Mouse (Mus musculus): Measurements from ENCODE around the gene Olfr50. TPM values are rescaled to one million over a fixed set of nuclear protein-coding genes. Genes with fewer than 3 reads are reported as not detected.

Olfr50 gene
- polyA plus RNA-seq (2016; fragmentation: Nextera tagmentation; extraction: Ambion mirVana), result not detected in 2 replicates

DNA sequence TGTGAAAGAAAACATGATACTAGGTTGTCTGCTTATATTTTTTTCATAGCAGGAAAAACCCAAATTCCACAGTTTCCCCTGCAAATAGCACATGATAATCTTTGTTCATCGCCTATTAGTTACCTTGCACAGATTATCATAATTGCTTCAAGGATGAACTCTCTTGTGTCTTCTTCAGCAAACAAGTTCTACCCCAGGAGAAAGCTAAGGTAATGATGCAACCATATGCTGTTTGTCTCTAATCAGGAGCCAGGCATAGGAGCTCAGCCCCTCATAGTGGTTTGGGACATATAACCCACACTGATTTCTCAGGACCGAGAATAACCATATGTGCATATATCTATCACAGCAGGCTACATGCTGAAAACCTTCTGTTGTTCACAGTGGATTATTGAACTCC, at the start of gene Olfr50:
Gene Olfr50, plus strand, starts transcription at position 301 of the 400 bp plus-strand sequence.
- Histone ChIP-seq H3K4me1 (no peaks in the 10 kb centered on the region), H3K9me3 (replicated peaks) (no peaks in the 10 kb centered on the region), H3K36me3 (no peaks in the 10 kb centered on the region), H3K9ac (no peak within 1 kb of the TSS), H3K4me3 (no peak within 1 kb of the TSS), H3K27ac (no peak within 1 kb of the TSS), H3K4me2 (no peak within 1 kb of the TSS), H3K27me3 (replicated peaks) (no peaks in the 10 kb centered on the region)
- ATAC-seq, result no peak
- 67% methylated on average over 2 of the region's 2 CpGs for WGBS (ENCODE audit: insufficient replicate concordance)

DNA sequence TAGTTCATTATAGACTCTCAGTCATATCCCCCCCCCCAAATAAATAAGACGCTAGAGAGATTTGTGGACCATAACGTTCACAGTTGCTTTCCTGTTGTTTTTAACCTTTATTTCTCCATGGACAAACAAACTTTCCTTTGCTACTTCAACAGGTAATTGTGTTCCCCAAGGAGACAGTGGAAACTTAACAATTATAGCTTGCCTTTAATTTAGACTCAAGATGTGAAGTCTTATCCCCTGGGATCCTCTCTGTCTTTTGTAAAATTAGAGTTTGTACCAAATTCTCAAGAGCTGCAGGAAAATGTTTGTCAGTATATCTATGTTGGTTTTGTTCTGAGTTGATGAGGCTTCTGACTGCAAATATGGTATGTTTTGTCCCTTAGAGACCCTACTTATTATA, 6.4 kb upstream of the Olfr50 start, which contains the start of gene Olfr348:
Gene Olfr348, plus strand, starts transcription at position 301 of the 400 bp plus-strand sequence.
- ATAC-seq, result no peak
- Histone ChIP-seq H3K27me3 (replicated peaks) (no peaks in the 10 kb centered on the region), H3K4me2 (no peak within 1 kb of the TSS), H3K9me3 (replicated peaks) (no peaks in the 10 kb centered on the region), H3K9ac (no peak within 1 kb of the TSS), H3K4me1 (no peaks in the 10 kb centered on the region), H3K36me3 (no peaks in the 10 kb centered on the region), H3K27ac (no peak within 1 kb of the TSS), H3K4me3 (no peak within 1 kb of the TSS)
- WGBS (ENCODE audit: insufficient replicate concordance), result 43% methylated on average over 2 of the region's 2 CpGs

DNA sequence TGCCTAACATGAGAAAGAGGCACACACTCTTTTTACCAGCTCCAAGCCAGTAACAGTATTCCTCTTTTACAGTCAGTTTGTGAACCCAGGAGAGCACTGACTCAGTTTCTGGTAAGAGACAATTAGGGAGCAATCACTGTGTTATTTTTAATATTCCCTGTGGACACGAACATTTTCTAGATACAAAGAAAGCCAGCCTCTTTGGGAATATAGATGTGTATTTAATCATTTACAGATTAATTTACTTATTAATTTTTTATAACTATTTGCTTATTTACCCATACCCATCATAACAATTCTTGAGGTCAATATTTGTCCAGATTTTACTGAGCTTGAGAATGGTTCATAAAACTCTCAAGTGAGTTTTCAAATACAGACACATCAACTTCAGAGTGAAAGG, 26.6 kb downstream of the Olfr50 start, which contains the start of gene Olfr3:
Gene Olfr3, minus strand, starts transcription at position 101 of the 400 bp plus-strand sequence.
- no peak within 1 kb of the TSS for H3K27ac ChIP-seq
- 30% methylated on average over 1 of the region's 1 CpGs for WGBS (ENCODE audit: insufficient replicate concordance)
- ATAC-seq, result no peak
- H3K4me3 ChIP-seq, result no peak within 1 kb of the TSS
- H3K36me3 ChIP-seq, result no peaks in the 10 kb centered on the region
- no peak within 1 kb of the TSS for H3K4me2 ChIP-seq
- no peaks in the 10 kb centered on the region for H3K4me1 ChIP-seq
- no peak within 1 kb of the TSS for H3K9ac ChIP-seq
- peaks cover 9% of the 10 kb centered on the region for H3K9me3 ChIP-seq (replicated peaks)
- H3K27me3 ChIP-seq (replicated peaks), result no peaks in the 10 kb centered on the region

DNA sequence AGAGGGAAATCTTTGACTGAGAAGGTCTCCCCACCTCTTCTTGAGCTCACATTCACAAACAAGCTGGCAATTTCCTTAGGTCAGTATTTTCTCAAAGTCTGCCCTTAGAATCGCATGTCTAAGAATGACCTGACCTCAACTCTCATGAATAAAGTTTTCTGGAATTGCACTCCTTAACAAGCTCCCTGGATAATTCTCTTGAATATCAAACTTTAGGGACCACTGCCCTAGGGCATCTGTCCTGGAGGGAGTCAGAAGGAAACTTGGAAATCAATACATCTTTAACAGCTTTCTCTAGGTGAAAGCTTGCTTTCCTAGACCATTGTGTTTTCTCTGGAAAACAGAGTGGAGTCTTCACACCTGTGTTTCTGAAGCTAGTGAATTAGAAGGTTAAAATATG, 55.7 kb downstream of the Olfr50 start, which contains the start of gene Olfr350:
Gene Olfr350, plus strand, starts transcription at position 301 of the 400 bp plus-strand sequence.
- ATAC-seq, result no peak
- H3K9ac ChIP-seq, result no peak within 1 kb of the TSS
- H3K27ac ChIP-seq, result no peak within 1 kb of the TSS
- H3K36me3 ChIP-seq, result no peaks in the 10 kb centered on the region
- WGBS (ENCODE audit: insufficient replicate concordance), result 58% methylated on average over 1 of the region's 1 CpGs
- H3K27me3 ChIP-seq (replicated peaks), result no peaks in the 10 kb centered on the region
- no peak within 1 kb of the TSS for H3K4me3 ChIP-seq
- no peak within 1 kb of the TSS for H3K4me2 ChIP-seq
- H3K9me3 ChIP-seq (replicated peaks), result peaks cover 6% of the 10 kb centered on the region; the same call in 1 of the 2 replicates
- H3K4me1 ChIP-seq, result no peaks in the 10 kb centered on the region

Other genes with a start within 250 kb of the Olfr50 start
- not detected in 2 replicates for gene Olfr344, start 223.9 kb upstream of the Olfr50 start, polyA plus RNA-seq (2016; fragmentation: Nextera tagmentation; extraction: Ambion mirVana)
- not detected in 2 replicates for gene Olfr345, start 150.5 kb upstream of the Olfr50 start, polyA plus RNA-seq (2016; fragmentation: Nextera tagmentation; extraction: Ambion mirVana)
- not detected in 2 replicates for gene Olfr346, start 104.8 kb upstream of the Olfr50 start, polyA plus RNA-seq (2016; fragmentation: Nextera tagmentation; extraction: Ambion mirVana)
- gene Olfr347, start 58.6 kb upstream of the Olfr50 start, polyA plus RNA-seq (2016; fragmentation: Nextera tagmentation; extraction: Ambion mirVana), result not detected in 2 replicates
- not detected in 2 replicates for gene Olfr348, start 6.3 kb upstream of the Olfr50 start, polyA plus RNA-seq (2016; fragmentation: Nextera tagmentation; extraction: Ambion mirVana)
- gene Olfr3, start 26.5 kb downstream of the Olfr50 start, polyA plus RNA-seq (2016; fragmentation: Nextera tagmentation; extraction: Ambion mirVana), result not detected in 2 replicates
- not detected in 2 replicates for gene Olfr350, start 55.8 kb downstream of the Olfr50 start, polyA plus RNA-seq (2016; fragmentation: Nextera tagmentation; extraction: Ambion mirVana)
- not detected in 2 replicates for gene Olfr351, start 72.1 kb downstream of the Olfr50 start, polyA plus RNA-seq (2016; fragmentation: Nextera tagmentation; extraction: Ambion mirVana)
- gene Olfr352, start 77.9 kb downstream of the Olfr50 start, polyA plus RNA-seq (2016; fragmentation: Nextera tagmentation; extraction: Ambion mirVana), result not detected in 2 replicates
- gene Olfr353, start 102.4 kb downstream of the Olfr50 start, polyA plus RNA-seq (2016; fragmentation: Nextera tagmentation; extraction: Ambion mirVana), result not detected in 2 replicates
- gene Olfr354, start 115.1 kb downstream of the Olfr50 start, polyA plus RNA-seq (2016; fragmentation: Nextera tagmentation; extraction: Ambion mirVana), result not detected in 2 replicates
- not detected in 2 replicates for gene Olfr355, start 138.4 kb downstream of the Olfr50 start, polyA plus RNA-seq (2016; fragmentation: Nextera tagmentation; extraction: Ambion mirVana)
- not detected in 2 replicates for gene Olfr356, start 146.6 kb downstream of the Olfr50 start, polyA plus RNA-seq (2016; fragmentation: Nextera tagmentation; extraction: Ambion mirVana)
- gene Olfr357, start 203.3 kb downstream of the Olfr50 start, polyA plus RNA-seq (2016; fragmentation: Nextera tagmentation; extraction: Ambion mirVana), result not detected in 2 replicates
- not detected in 2 replicates for gene Olfr358, start 218.8 kb downstream of the Olfr50 start, polyA plus RNA-seq (2016; fragmentation: Nextera tagmentation; extraction: Ambion mirVana)